Mouse (Mus musculus) midbrain, embryonic 14.5 days (tissue): ENCODE results near the gene Mad2l2. TPM values are rescaled to one million over a fixed set of nuclear protein-coding genes. Genes with fewer than 3 reads are reported as not detected.

Experiments used
- ATAC-seq: fragments of 200-750 bp; cut with Nextera tagmentation; 2 replicates; pipeline ENCODE4 v1.8.0; 2017; ENCODE audit warnings: moderate number of reproducible peaks, moderate library complexity; ENCODE audit not compliant: low FRiP score, low TSS enrichment
- DNase-seq: peaks from one replicate; pipeline ENCODE4 v3.0.0-alpha.2; 2015
- H3K27ac ChIP-seq: fragments of 300-500 bp; sonication (generic); replicated peaks from 2 replicates; pipeline ENCODE4 v1.5.1; 2014; ENCODE audit warnings: mild to moderate bottlenecking, low read depth, low read length, moderate library complexity
- H3K27me3 ChIP-seq: fragments of 300-500 bp; sonication (generic); 2 replicates; pipeline ENCODE4 v1.6.1; 2014; ENCODE audit warnings: low read length, control low read depth, mixed read lengths; ENCODE audit not compliant: control insufficient read depth, insufficient read depth
- H3K36me3 ChIP-seq: fragments of 300-500 bp; sonication (generic); 2 replicates; pipeline ENCODE4 v1.6.1; 2014; ENCODE audit warnings: low read length, control low read depth; ENCODE audit not compliant: control insufficient read depth, insufficient read depth
- H3K4me1 ChIP-seq: fragments of 300-500 bp; sonication (generic); 2 replicates; pipeline ENCODE4 v1.6.1; 2014; ENCODE audit warnings: mild to moderate bottlenecking, antibody characterized with exemption, low read length, control low read depth; ENCODE audit not compliant: control insufficient read depth, insufficient read depth
- H3K4me2 ChIP-seq: fragments of 300-500 bp; sonication (generic); 2 replicates; pipeline ENCODE4 v1.6.1; 2014; ENCODE audit warnings: mild to moderate bottlenecking, low read length, moderate library complexity
- H3K4me3 ChIP-seq: fragments of 300-500 bp; sonication (generic); replicated peaks from 2 replicates; pipeline ENCODE4 v1.5.1; 2014; ENCODE audit warnings: low read depth, low read length
- H3K9ac ChIP-seq: fragments of 300-500 bp; sonication (generic); replicated peaks from 2 replicates; pipeline ENCODE4 v1.6.1; 2014; ENCODE audit warnings: mild to moderate bottlenecking, low read length, moderate library complexity
- H3K9me3 ChIP-seq: fragments of 300-500 bp; sonication (generic); 2 replicates; pipeline ENCODE4 v1.6.1; 2016; ENCODE audit warnings: low read length, control low read depth, mixed read lengths; ENCODE audit not compliant: control insufficient read depth
- WGBS: fragments of 180-500 bp; shearing (Covaris S2); extraction: QIAGEN DNeasy Blood & Tissue Kit; methylation state at CpG from one replicate; pipeline ENCODE4 v1.1.7; 2014; 5-methylcytosine and 5-hydroxymethylcytosine counted together
- polyA plus RNA-seq: library from polyadenylated mRNA; unstranded; fragments of >200 nt; fragmentation: Nextera tagmentation; extraction: Ambion mirVana; gene quantifications from 2 replicates; pipeline ENCODE4 v1.2.1, GENCODE M21; 2014

Mad2l2 gene
- polyA plus RNA-seq, 1 experiment from 2014 or later, result 122 TPM

- H3K27ac ChIP-seq, result no peak overlapping the region
- DNase-seq, result no peak
- peaks cover 14% of the 10 kb centered on the region for H3K36me3 ChIP-seq
- ATAC-seq, result no peak
- H3K9me3 ChIP-seq, result no peaks in the 10 kb centered on the region
- H3K4me1 ChIP-seq, result 0 out of 2 replicates have a peak, but pooled peaks cover 9% of the 10 kb centered on the region
- H3K9ac ChIP-seq, result no peak overlapping the region
- no peaks in the 10 kb centered on the region for H3K27me3 ChIP-seq
- H3K4me3 ChIP-seq, result no peak overlapping the region
- no peak overlapping the region for H3K4me2 ChIP-seq
- 88% methylated on average over 3 of the region's 3 CpGs for WGBS
These were observed 31.5 kb upstream of the Mad2l2 start for GRCm38 (mm10) chr4:148098666-148099065.

DNA sequence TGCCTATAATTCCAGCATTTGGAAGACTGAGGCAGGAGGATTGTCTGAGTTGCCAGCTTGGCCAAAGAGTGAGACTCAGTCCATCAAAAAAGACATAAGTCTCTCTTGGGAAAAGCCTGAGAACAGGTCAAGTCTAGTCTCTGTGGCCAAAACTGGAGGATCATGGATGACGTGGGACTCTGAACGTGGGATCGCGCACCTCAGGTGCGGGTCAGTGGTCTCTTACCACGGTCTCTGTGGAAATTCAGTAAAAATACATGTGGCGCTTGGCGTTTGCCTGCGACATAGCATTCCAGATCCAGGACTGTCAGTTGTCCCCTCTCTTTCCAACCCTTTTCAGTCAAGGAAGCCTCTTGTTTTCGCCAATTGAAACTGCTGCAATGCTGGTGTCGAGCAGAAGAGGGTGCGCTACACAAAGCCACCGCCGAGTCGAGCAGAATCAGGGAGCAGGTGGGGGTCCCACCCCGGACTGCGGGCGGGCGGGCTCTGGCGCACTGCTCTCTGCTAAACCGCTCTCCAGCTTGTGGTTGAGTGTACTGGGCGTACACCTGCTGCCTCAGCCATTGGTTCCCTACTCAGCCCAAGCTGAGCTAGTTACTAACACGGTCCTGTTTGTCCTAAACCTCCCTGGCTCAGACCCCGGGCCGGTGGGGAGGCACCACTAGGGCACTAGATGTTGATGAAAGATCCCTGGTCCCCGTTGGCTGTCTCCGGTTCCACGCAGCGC lies 28.2 kb upstream of the Mad2l2 start:
- Histone ChIP-seq H3K27ac (peak overlapping the region; percentile 68), H3K27me3 (no peaks in the 10 kb centered on the region), H3K9ac (peak overlapping the region; percentile 39; the same call in 1 of the 2 replicates), H3K36me3 (peaks cover 37% of the 10 kb centered on the region), H3K4me3 (peak overlapping the region; percentile 11), H3K4me2 (peak overlapping the region; percentile 45), H3K4me1 (0 out of 2 replicates have a peak, but pooled peaks cover 9% of the 10 kb centered on the region), H3K9me3 (no peaks in the 10 kb centered on the region)
- peak; percentile 85 for DNase-seq
- WGBS, result 20% methylated on average over 29 of the region's 29 CpGs
- peak; percentile 85 for ATAC-seq

GRCm38 (mm10) chr4:148104146-148104545 lies 26.0 kb upstream of the Mad2l2 start:
- ATAC-seq, result no peak
- H3K36me3 ChIP-seq, result peaks cover 58% of the 10 kb centered on the region

DNA sequence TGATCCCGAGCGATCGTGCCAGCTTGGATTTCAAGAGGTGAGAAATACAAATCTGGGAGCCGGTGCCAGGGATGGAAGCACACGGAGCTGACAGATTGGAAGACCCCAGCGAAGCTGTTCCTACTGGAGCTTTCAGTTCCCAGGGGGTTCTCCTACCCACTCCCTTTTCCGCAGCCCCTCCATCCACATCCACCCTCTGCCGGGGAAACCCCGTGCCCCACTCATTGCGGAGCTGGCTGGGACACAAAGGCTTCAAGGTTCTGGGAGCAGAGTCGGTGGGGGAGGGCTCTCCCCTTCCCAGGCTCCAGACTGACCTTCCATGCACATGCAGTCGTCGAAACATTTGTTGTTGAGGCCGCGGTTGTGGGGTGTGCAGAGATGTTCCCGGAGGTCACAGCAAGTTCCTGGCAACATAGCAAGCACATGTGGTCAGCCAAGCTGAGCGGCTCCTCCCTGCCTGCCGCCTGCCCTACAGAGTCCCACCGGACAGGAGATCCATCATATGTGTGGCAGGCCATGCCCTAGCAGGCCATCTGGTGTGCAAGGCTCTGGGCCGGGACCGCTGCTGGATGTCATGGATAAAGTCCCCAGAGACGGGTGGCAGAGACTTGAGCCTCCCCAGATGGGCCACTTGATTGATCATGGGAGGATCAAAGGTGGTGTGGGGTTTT lies 22.4 kb upstream of the Mad2l2 start:
- Histone ChIP-seq H3K4me3 (no peak overlapping the region), H3K4me1 (no peaks in the 10 kb centered on the region), H3K27me3 (no peaks in the 10 kb centered on the region), H3K9me3 (no peaks in the 10 kb centered on the region), H3K27ac (0 out of 2 replicates have a peak overlapping the region, but pooled peaks have one; percentile 37), H3K36me3 (peaks cover 72% of the 10 kb centered on the region), H3K4me2 (no peak overlapping the region), H3K9ac (no peak overlapping the region)
- 64% methylated on average over 22 of the region's 22 CpGs for WGBS
- peak; percentile 53; the same call in 1 of the 2 replicates for ATAC-seq
- no peak for DNase-seq

More at GRCm38 (mm10) chr4:148104146-148104545, 26.0 kb upstream of the Mad2l2 start:
- Histone ChIP-seq H3K4me2 (no peak overlapping the region), H3K4me3 (no peak overlapping the region), H3K9ac (no peak overlapping the region), H3K4me1 (0 out of 2 replicates have a peak, but pooled peaks cover 9% of the 10 kb centered on the region), H3K9me3 (no peaks in the 10 kb centered on the region), H3K27ac (no peak overlapping the region), H3K27me3 (no peaks in the 10 kb centered on the region)
- WGBS, result 90% methylated on average over 3 of the region's 3 CpGs
- no peak for DNase-seq

- Histone ChIP-seq H3K4me3 (no peak overlapping the region), H3K36me3 (peaks cover 81% of the 10 kb centered on the region), H3K4me1 (no peaks in the 10 kb centered on the region), H3K9me3 (no peaks in the 10 kb centered on the region), H3K9ac (no peak overlapping the region), H3K27me3 (no peaks in the 10 kb centered on the region), H3K4me2 (no peak overlapping the region), H3K27ac (no peak overlapping the region)
- WGBS, result 77% methylated on average over 7 of the region's 7 CpGs
- no peak for DNase-seq
- ATAC-seq, result no peak
These were observed 21.6 kb upstream of the Mad2l2 start for GRCm38 (mm10) chr4:148108565-148109100.

GRCm38 (mm10) chr4:148109215-148109614 lies 21.0 kb upstream of the Mad2l2 start:
- Histone ChIP-seq H3K4me1 (no peaks in the 10 kb centered on the region), H3K4me3 (no peak overlapping the region), H3K36me3 (peaks cover 83% of the 10 kb centered on the region), H3K27me3 (no peaks in the 10 kb centered on the region), H3K9me3 (no peaks in the 10 kb centered on the region), H3K9ac (no peak overlapping the region), H3K27ac (no peak overlapping the region), H3K4me2 (no peak overlapping the region)
- ATAC-seq (no peak), DNase-seq (no peak)
- 93% methylated on average over 5 of the region's 5 CpGs for WGBS

DNA sequence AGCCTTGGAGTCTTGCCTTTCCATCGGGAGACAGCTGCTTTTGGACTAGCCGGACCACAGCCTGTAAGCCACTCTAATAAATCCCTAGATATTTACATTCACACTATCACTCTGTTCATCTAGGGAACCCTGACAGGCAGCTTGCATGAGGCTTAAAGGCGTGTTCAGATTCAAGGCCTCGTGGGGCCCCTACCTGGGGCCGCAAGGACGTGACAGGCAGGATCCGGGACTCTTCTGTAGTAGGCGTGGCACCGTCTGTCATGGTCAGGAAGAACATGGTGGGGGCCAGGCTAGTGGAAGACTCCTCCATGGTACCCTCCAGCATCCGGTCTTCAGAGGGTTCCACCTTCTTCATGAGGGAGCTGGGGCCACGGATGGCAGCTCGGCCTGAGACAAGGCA lies 17.7 kb upstream of the Mad2l2 start:
- Histone ChIP-seq H3K27me3 (no peaks in the 10 kb centered on the region), H3K27ac (no peak overlapping the region), H3K36me3 (peaks cover 61% of the 10 kb centered on the region), H3K4me3 (no peak overlapping the region), H3K4me1 (peaks cover 10% of the 10 kb centered on the region), H3K4me2 (no peak overlapping the region), H3K9ac (no peak overlapping the region), H3K9me3 (no peaks in the 10 kb centered on the region)
- ATAC-seq (no peak), DNase-seq (no peak)
- WGBS, result 88% methylated on average over 12 of the region's 12 CpGs

DNA sequence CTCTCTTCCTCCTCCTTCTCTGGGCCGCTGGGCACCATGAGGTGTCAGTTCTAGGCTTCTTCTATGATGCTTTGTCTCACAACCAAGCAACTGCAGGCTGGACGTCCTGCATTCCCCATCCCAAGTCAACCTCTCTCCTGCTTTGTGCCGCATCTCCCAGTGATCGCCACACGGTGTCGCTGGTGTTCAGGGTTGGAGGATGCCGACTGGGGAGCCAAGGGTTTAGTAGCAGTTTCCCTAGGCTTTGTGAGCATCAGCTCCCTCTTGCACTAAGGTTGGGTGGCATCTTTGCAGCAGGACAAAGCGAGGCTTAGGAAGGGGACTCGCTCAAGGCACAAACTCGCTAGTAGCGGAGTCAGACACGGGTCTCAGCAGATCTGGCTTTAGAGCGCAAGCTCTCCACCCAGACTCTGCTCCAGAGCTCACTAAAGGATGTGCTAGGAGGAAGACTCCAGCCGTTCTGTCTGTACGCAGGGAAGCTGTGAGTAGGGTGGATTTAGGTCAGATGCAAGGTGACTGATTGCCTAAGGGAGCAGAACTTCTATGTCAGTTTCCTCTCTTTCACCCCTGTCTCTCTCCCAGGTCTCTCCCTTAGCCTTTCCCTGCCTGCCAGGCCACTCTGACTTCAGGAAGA lies 15.3 kb upstream of the Mad2l2 start:
- peaks cover 37% of the 10 kb centered on the region for H3K36me3 ChIP-seq
- no peak overlapping the region for H3K4me3 ChIP-seq
- no peaks in the 10 kb centered on the region for H3K27me3 ChIP-seq
- peak; percentile 92 for DNase-seq
- WGBS, result 5% methylated on average over 15 of the region's 15 CpGs
- H3K4me1 ChIP-seq, result peaks cover 10% of the 10 kb centered on the region
- no peaks in the 10 kb centered on the region for H3K9me3 ChIP-seq
- H3K27ac ChIP-seq, result peak overlapping the region; percentile 71
- H3K4me2 ChIP-seq, result 0 out of 2 replicates have a peak overlapping the region, but pooled peaks have one; percentile 20
- peak; percentile 70 for ATAC-seq
- no peak overlapping the region; the same call in 1 of the 2 replicates for H3K9ac ChIP-seq
